Mouse (Mus musculus) E14TG2a.4 (cell line): ENCODE results near the gene Ntsr1.

Source experiments
- H3K27me3 ChIP-seq: 2 replicates; pipeline ENCODE4 v1.6.1; 2014; ENCODE audit warnings: low read length, control low read depth; ENCODE audit not compliant: insufficient read depth
- H3K36me3 ChIP-seq: 2 replicates; pipeline ENCODE4 v1.6.1; 2014; ENCODE audit warnings: low read length, control low read depth; ENCODE audit not compliant: insufficient read depth
- H3K4me1 ChIP-seq: replicated peaks from 2 replicates; pipeline ENCODE4 v1.6.1; 2014; ENCODE audit warnings: low read depth, low read length, control low read depth
- H3K4me3 ChIP-seq: replicated peaks from 2 replicates; pipeline ENCODE4 v1.5.1; 2014; ENCODE audit warnings: mild to moderate bottlenecking, low read length
- H3K9me3 ChIP-seq: 2 replicates; pipeline ENCODE4 v1.6.1; 2014; ENCODE audit warnings: low read length, control low read depth
- CTCF ChIP-seq: conservative IDR thresholded peaks from 2 replicates; pipeline ENCODE4 v1.5.1; 2014; ENCODE audit warnings: low read length
- NANOG ChIP-seq: IDR thresholded peaks from 2 replicates; pipeline ENCODE4 v1.6.1; 2014; ENCODE audit warnings: borderline replicate concordance, low read length, mixed read lengths
- POU5F1 ChIP-seq: IDR thresholded peaks from 2 replicates; pipeline ENCODE4 v1.6.1; 2014; ENCODE audit warnings: low read length, borderline replicate concordance

Gene Ntsr1

DNA sequence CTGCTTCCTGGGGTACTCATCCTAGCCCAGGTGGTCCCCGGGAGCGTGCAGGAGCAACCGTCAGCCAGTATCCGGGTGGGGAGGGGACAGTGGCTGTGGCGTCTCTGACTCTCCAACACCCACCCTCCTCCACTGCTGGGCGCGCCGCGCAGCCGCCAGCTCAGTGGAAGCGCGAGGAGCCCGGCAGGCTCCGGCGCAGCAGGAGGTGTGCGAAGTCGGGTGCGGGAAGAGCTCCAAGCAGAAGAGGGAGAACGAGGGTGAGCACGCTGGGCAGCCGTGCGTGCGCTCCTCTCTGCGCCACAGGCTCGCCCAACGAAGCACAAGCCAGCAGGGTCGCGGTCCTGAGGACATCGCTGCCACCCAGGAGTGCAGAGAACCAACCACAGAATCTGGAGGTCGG is at the start of gene Ntsr1:
Ntsr1 (plus strand) TSS at position 236 of the 400 bp plus-strand sequence.
- TF ChIP-seq CTCF (no peak), POU5F1 (no peak), NANOG (no peak)

DNA sequence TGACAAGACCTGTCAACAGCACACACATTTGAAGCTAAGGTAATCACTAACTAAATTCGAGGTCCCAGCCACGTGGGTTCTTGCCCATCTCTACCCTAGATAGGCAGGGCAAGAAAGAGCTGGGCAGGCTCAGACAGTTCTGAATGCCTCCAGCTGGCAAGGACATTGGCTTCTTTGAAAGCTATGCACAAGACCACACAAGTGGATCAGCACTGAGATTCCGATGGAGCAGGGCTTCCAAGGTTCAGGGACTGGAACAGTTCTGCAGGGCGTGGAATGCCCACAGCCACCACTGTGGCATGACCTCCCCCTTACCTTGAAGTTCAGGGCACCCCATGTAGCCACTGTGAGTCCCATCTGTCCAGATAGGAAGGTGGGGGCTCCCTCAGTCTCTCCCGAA is 49.2 kb upstream of the Ntsr1 start:
- Histone ChIP-seq H3K4me1 (peaks cover 10% of the 10 kb centered on the region), H3K9me3 (no peaks in the 10 kb centered on the region), H3K36me3 (no peaks in the 10 kb centered on the region), H3K4me3 (no peak overlapping the region), H3K27me3 (peaks cover 35% of the 10 kb centered on the region)
- no peak for TF ChIP-seq NANOG
- no peak for TF ChIP-seq CTCF
- TF ChIP-seq POU5F1, result no peak

More for the DNA sequence above, at the start of gene Ntsr1:
- Histone ChIP-seq H3K4me1 (peaks cover 31% of the 10 kb centered on the region), H3K27me3 (peaks cover 83% of the 10 kb centered on the region), H3K9me3 (no peaks in the 10 kb centered on the region), H3K4me3 (peak within 1 kb of the TSS; percentile 70), H3K36me3 (no peaks in the 10 kb centered on the region)

DNA sequence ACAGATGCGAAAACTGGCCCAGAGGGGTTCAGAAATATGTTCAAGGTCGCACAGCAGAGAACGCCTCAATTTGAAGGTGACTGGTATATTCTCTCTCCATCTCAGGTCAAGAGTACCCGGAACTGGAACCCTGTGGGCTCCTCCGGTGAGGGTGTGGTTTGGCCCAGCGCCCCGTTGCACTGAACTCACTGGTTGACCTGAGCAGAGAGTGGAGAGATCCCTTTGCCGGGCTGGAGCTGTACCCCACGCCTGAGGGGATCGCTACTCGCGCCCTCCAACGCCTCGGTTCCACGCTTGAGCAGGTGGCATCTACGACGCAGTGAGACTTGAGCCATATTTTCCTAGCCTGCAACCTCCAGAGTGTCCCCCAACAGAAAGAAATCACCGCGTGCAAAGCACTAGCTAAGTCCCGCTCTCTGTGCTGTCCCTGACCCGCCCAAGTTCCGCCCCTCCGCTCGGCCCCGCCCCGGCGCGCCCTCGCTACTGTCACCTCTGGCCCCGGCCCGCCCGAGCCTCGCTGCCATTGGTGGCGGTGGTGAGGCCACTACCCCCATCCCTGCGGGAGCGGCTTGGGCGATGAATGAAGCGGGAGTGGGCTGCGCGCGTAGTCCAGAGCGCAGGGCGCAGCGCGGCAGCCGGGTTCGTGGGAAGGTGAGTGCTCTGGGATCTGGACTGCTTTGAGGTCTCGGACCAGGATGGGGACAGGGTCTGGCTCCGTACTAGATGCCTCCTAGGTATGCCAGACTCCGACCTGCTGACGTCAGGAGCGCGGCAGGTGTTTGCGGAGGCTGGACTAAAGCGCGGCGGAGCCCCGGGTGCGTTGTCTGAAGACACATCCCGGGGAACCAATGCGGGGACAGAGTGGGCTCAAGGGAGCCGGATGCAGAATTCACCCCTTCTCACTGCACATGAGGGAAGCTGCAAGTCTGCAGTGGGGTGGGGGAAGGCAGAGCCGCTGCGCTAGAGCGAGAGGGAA is 43.8 kb upstream of the Ntsr1 start, which contains the start of gene Slco4a1:
Slco4a1 (plus strand) TSS at position 523 of the 976 bp plus-strand sequence.
- H3K9me3 ChIP-seq, result no peaks in the 10 kb centered on the region
- H3K4me1 ChIP-seq, result peaks cover 59% of the 10 kb centered on the region
- H3K36me3 ChIP-seq, result peaks cover 3% of the 10 kb centered on the region; the same call in 1 of the 2 replicates
- TF ChIP-seq CTCF, result no peak
- no peak for TF ChIP-seq POU5F1
- no peak for TF ChIP-seq NANOG
- H3K27me3 ChIP-seq, result peaks cover 28% of the 10 kb centered on the region
- peak within 1 kb of the TSS; percentile 86 for H3K4me3 ChIP-seq

DNA sequence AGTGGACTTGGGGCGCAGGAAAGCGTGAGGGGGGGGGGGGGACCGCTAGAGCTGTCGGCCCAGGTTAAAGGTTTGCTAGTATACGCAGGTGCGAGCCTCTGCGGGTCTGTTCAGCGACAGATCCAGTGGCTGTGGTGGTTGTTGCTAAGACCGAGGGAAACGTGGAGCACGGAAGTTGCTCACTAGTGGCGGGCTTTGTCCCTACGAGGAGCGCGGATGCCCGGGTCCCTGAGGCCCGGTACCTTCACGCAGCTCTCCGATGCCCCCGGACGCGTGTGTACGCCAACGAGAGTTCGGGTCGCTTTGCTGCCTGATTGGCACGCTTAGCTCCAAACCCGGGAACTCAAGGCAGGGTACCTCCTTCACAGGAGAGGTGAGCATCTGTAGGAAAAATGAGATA is 43.1 kb upstream of the Ntsr1 start:
- TF ChIP-seq CTCF, result no peak
- TF ChIP-seq POU5F1, result no peak
- no peak for TF ChIP-seq NANOG
- H3K4me1 ChIP-seq, result peaks cover 66% of the 10 kb centered on the region
- peak overlapping the region; percentile 86 for H3K4me3 ChIP-seq
- H3K9me3 ChIP-seq, result no peaks in the 10 kb centered on the region
- peaks cover 3% of the 10 kb centered on the region; the same call in 1 of the 2 replicates for H3K36me3 ChIP-seq
- H3K27me3 ChIP-seq, result peaks cover 27% of the 10 kb centered on the region

DNA sequence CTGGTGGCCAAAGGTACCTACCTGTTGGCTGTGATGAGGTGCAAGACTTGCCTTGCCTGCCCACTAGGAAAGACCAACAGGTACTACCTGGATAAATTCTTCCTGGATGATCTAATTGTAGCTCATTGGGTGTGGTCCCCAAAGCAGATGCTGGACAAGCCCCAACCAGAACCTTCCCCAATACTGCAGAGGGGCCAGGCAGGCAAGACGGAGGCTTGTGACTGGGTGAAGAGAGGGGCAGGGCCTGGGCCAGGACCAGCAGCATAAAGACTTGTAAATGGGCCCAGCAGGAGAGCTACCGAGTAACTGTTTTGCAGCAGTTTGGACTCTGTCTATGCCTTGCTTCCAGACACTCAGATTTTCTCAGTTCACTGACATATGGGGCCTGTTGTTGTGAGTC is 42.1 kb upstream of the Ntsr1 start:
- Histone ChIP-seq H3K4me1 (peaks cover 72% of the 10 kb centered on the region), H3K9me3 (no peaks in the 10 kb centered on the region), H3K27me3 (peaks cover 28% of the 10 kb centered on the region), H3K36me3 (peaks cover 3% of the 10 kb centered on the region; the same call in 1 of the 2 replicates), H3K4me3 (peak overlapping the region; percentile 86)
- TF ChIP-seq POU5F1, result no peak
- TF ChIP-seq NANOG, result no peak
- no peak for TF ChIP-seq CTCF

DNA sequence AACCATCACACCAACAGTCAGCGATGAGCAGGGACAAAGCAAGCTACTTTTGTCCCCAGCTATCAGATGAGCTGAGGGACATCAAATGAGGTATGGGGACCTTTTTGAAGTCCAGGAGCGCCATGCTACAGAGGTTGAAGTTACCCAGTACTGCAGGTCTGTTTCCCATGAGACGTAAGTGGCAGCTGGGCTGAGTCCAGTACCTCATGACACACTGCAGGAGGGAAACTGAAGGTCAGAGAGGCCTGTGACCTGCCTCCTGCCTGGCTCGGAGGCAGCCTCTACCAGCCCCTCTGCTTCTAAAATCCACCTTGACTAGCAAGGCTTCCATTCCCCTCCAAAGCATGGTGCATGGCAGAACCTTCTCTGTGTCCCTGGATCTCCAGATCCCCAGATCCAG is 40.3 kb upstream of the Ntsr1 start:
- H3K9me3 ChIP-seq, result no peaks in the 10 kb centered on the region
- H3K27me3 ChIP-seq, result peaks cover 39% of the 10 kb centered on the region
- H3K4me1 ChIP-seq, result peaks cover 89% of the 10 kb centered on the region
- peaks cover 5% of the 10 kb centered on the region for H3K36me3 ChIP-seq
- no peak for TF ChIP-seq CTCF
- no peak for TF ChIP-seq POU5F1
- TF ChIP-seq NANOG, result no peak
- H3K4me3 ChIP-seq, result no peak overlapping the region

DNA sequence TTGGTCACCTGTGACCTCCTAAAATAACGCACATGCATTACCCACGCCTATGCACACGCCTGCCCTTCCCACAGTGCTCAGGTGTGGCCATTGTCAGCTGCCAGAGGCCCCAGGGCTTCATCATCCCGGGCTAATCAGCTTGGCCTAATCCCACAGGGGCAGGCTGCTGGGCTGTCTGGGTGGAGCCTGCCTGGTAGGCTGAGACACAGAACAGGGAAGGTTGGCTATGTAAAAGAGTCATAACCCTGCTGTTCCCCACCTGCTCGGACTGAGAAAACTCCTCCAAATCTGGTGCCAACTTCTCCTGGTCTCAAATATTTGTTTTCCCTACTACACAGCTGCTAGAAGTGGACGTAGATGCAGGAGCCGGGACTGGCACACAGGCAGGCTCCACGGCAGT is 39.0 kb upstream of the Ntsr1 start:
- H3K36me3 ChIP-seq, result peaks cover 19% of the 10 kb centered on the region
- peaks cover 79% of the 10 kb centered on the region for H3K4me1 ChIP-seq
- H3K27me3 ChIP-seq, result peaks cover 35% of the 10 kb centered on the region
- H3K4me3 ChIP-seq, result no peak overlapping the region
- TF ChIP-seq POU5F1 (no peak), CTCF (no peak), NANOG (no peak)
- H3K9me3 ChIP-seq, result no peaks in the 10 kb centered on the region

DNA sequence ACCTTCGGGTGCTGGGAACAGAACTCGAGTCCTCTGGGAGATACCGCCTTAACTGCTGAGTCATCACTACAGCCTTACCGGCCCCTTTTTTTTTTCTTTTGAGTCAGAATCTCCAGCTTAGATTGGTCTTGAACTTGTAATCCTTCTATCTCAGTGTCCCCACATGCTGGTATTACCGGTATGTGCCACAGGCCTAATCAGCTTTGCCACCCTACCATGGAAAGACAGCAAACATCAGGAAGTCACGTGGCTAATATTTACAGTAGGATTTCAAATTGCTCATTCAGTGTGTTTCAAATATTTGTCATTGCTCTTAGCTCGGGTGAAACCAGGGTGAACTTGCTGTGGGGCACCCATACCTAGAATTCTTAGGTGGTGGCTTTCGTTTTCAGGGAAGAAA is 37.2 kb upstream of the Ntsr1 start:
- H3K36me3 ChIP-seq, result peaks cover 37% of the 10 kb centered on the region
- TF ChIP-seq NANOG (no peak), CTCF (no peak), POU5F1 (no peak)
- no peak overlapping the region for H3K4me3 ChIP-seq
- H3K27me3 ChIP-seq, result peaks cover 22% of the 10 kb centered on the region
- H3K4me1 ChIP-seq, result peaks cover 65% of the 10 kb centered on the region
- H3K9me3 ChIP-seq, result no peaks in the 10 kb centered on the region
